Mouse (Mus musculus): ENCODE measurements at regions not wholly inside any gene's neighbourhood (a gene's known extent, or its start where the extent isn't known, plus 50 kb on each side); places are given as distances from the start of the nearest gene placed in this dataset.

- TF ChIP-seq POLR2A (IDR thresholded peaks at IDR 0.05; ENCODE audit: borderline replicate concordance, control insufficient read depth, low read depth, low read length) (no peak), CTCF (IDR thresholded peaks at IDR 0.05; ENCODE audit: control insufficient read depth, insufficient read depth, low read length) (no peak)
These were observed 79.3 kb upstream of the Foxn2 start for GRCm38 (mm10) chr17:88361161-88361560.

All from bone marrow, adult 2 months (tissue).